In genomic region chr2:72981441-72982109, GRCm38 (mm10) we compare ENCODE assay signal across 9 mouse cellular contexts. TPM values are rescaled to one million over a fixed set of nuclear protein-coding genes. Genes with fewer than 3 reads are reported as not detected.
DNase-seq lines count a peak whose midpoint lies in the region; ATAC-seq and TF ChIP-seq lines count a peak whose summit lies in the region.
"Had no signal": no experiment of that assay in that cellular context is flagged by ENCODE, and none has a peak within 500 bp of the region (broad histone marks: within the 10 kb centered on the region; RNA-seq: fewer than 3 reads in every experiment).

No protein-coding gene starts in this region.

- intact Hi-C loops in left cerebral cortex, postnatal 4 days (cut with DNase I) = no loop called here

- TF ChIP-seq EP300 in liver, embryonic 14.5 days (IDR thresholded peaks at IDR 0.05; ENCODE audit: low read depth) = no peak

- H3K9ac ChIP-seq in forebrain, embryonic 15.5 days (replicated peaks) = peak overlapping the region; percentile 100; the same call in 1 of the 2 replicates
- H3K9ac ChIP-seq in liver, embryonic 14.5 days (replicated peaks) = peak overlapping the region; percentile 99

- peak overlapping the region; percentile 98 for H3K4me3 ChIP-seq in erythroblast, embryonic 14.5 days (replicated peaks)
- peak overlapping the region; percentile 80 for H3K4me3 ChIP-seq in forebrain, embryonic 15.5 days
- peak overlapping the region in 1 of 2 experiments; percentile 92; a peak in 2 of 4 replicates for H3K4me3 ChIP-seq in liver, embryonic 14.5 days (ENCODE audit: insufficient read depth in 1 of 2, low read depth in 2 of 2, low read length in 2 of 2)

- no peak for TF ChIP-seq CTCF in liver, embryonic 14.5 days (IDR thresholded peaks at IDR 0.05; ENCODE audit: low read depth)

- H3K9me3 ChIP-seq in erythroblast, embryonic 14.5 days (ENCODE audit: control insufficient read depth, low read length) = no peaks in the 10 kb centered on the region
- H3K9me3 ChIP-seq in forebrain, embryonic 15.5 days = no peaks in the 10 kb centered on the region
- no peaks in the 10 kb centered on the region for H3K9me3 ChIP-seq in liver, embryonic 14.5 days (ENCODE audit: control insufficient read depth, low read length)

- H3K27me3 ChIP-seq in erythroblast, embryonic 14.5 days (ENCODE audit: control insufficient read depth) = no peaks in the 10 kb centered on the region
- H3K27me3 ChIP-seq in forebrain, embryonic 15.5 days = no peaks in the 10 kb centered on the region
- no peaks in the 10 kb centered on the region for H3K27me3 ChIP-seq in liver, embryonic 14.5 days (ENCODE audit: control insufficient read depth, insufficient read depth, low read length)

- 67% methylated on average over 9 of the region's 9 CpGs for WGBS in forebrain, embryonic 15.5 days
- 61% methylated on average over 9 of the region's 9 CpGs for WGBS in liver, embryonic 14.5 days (ENCODE audit: insufficient replicate concordance)

- peak overlapping the region; percentile 100 for H3K27ac ChIP-seq in forebrain, embryonic 15.5 days (replicated peaks)
- H3K27ac ChIP-seq in liver, embryonic 14.5 days = peak overlapping the region; percentile 93

- DNase-seq in 416B (ENCODE audit: low read depth) = peak; percentile 60
- DNase-seq in liver, embryonic 14.5 days (ENCODE audit: low read depth in 3 of 3, low spot score in 3 of 3) = no peak
- DNase-seq in thymus, postnatal 36 days = no peak
- DNase-seq in thymus, postnatal 0 days (ENCODE audit: low spot score) = no peak
- DNase-seq in left cerebral cortex, postnatal 4 days = no peak
- DNase-seq: cerebellum, adult 9-11 months had no signal

- H3K4me2 ChIP-seq in forebrain, embryonic 15.5 days (replicated peaks) = peak overlapping the region; percentile 66
- peak overlapping the region; percentile 83 for H3K4me2 ChIP-seq in liver, embryonic 14.5 days (ENCODE audit: low read depth)

- ATAC-seq in erythroblast, adult 5-6 weeks (replicated peaks; ENCODE audit: low FRiP score, poor library complexity, severe bottlenecking) = no peak
- ATAC-seq in forebrain, embryonic 15.5 days (replicated peaks) = no peak
- no peak for ATAC-seq in liver, embryonic 14.5 days (ENCODE audit: insufficient read depth)

- peaks cover 15% of the 10 kb centered on the region for H3K36me3 ChIP-seq in erythroblast, embryonic 14.5 days (ENCODE audit: control insufficient read depth)
- H3K36me3 ChIP-seq in forebrain, embryonic 15.5 days = no peaks in the 10 kb centered on the region
- peaks cover 2% of the 10 kb centered on the region; the same call in 1 of the 2 replicates for H3K36me3 ChIP-seq in liver, embryonic 14.5 days (replicated peaks; ENCODE audit: control insufficient read depth, insufficient read depth, low read depth)

- peaks cover 30% of the 10 kb centered on the region for H3K4me1 ChIP-seq in erythroblast, embryonic 14.5 days (ENCODE audit: control insufficient read depth)
- peaks cover 17% of the 10 kb centered on the region for H3K4me1 ChIP-seq in forebrain, embryonic 15.5 days
- peaks cover 7 to 9% of the 10 kb centered on the region in 2 experiments for H3K4me1 ChIP-seq in liver, embryonic 14.5 days (replicated peaks; ENCODE audit: control insufficient read depth in 2 of 2, insufficient read depth in 2 of 2, low read length in 1 of 2)

RNA-seq across cellular contexts. Expression of gene Sp3, which starts 1.3 kb away (rescaled TPM):
- polyA plus RNA-seq in erythroblast, embryonic 14.5 days (2012) = 1.0 and 1.1 TPM in 2 replicates
- 55.8 and 86.7 TPM in 2 replicates for total RNA-seq in erythroblast, adult 5-6 weeks (2015; ENCODE audit: low replicate concordance)
- 115 and 140 TPM in 2 replicates for total RNA-seq in erythroblast, adult 5-6 weeks (2017; ENCODE audit: low replicate concordance)
- polyA plus RNA-seq in forebrain, embryonic 15.5 days (2015; fragmentation: Nextera tagmentation; extraction: Ambion mirVana) = 57.6 and 61.4 TPM in 2 replicates
- polyA plus RNA-seq in liver, embryonic 14.5 days (2012; rRNA removed) = 13.1 and 19.0 TPM in 2 replicates
- 35.0 and 36.2 TPM in 2 replicates for polyA plus RNA-seq in liver, embryonic 14.5 days (2014; fragmentation: Nextera tagmentation; extraction: Ambion mirVana)
- 64.6 and 73.9 TPM in 2 replicates for polyA plus RNA-seq in thymus, postnatal 0 days (2015; fragmentation: Nextera tagmentation; extraction: Ambion mirVana)
- 10 to 100 TPM; 64.1 to 65.7 TPM for total RNA-seq in left cerebral cortex, postnatal 4 days (2021)

RNA-seq across cellular contexts. Expression of gene Gm11084, which starts 4.9 kb away (rescaled TPM):
- polyA plus RNA-seq in erythroblast, embryonic 14.5 days (2012) = not detected in 2 replicates
- not detected in 2 replicates for total RNA-seq in erythroblast, adult 5-6 weeks (2015; ENCODE audit: low replicate concordance)
- not detected in 2 replicates for total RNA-seq in erythroblast, adult 5-6 weeks (2017; ENCODE audit: low replicate concordance)
- not detected in 2 replicates for polyA plus RNA-seq in forebrain, embryonic 15.5 days (2015; fragmentation: Nextera tagmentation; extraction: Ambion mirVana)
- not detected in 2 replicates for polyA plus RNA-seq in liver, embryonic 14.5 days (2012; rRNA removed)
- polyA plus RNA-seq in liver, embryonic 14.5 days (2014; fragmentation: Nextera tagmentation; extraction: Ambion mirVana) = not detected in 2 replicates
- polyA plus RNA-seq in thymus, postnatal 0 days (2015; fragmentation: Nextera tagmentation; extraction: Ambion mirVana) = not detected in 2 replicates
- not detected for total RNA-seq in left cerebral cortex, postnatal 4 days (2021)
